Mouse (Mus musculus) liver, embryonic 14.5 days (tissue): ENCODE results near the gene D16Ertd472e. TPM values are rescaled to one million over a fixed set of nuclear protein-coding genes. Genes with fewer than 3 reads are reported as not detected.

Source experiments
- ATAC-seq: fragments of 200-750 bp; cut with Nextera tagmentation; 2 replicates; pipeline ENCODE4 v1.8.0; 2017; ENCODE audit warnings: moderate number of reproducible peaks, mild to moderate bottlenecking, moderate library complexity; ENCODE audit not compliant: insufficient read depth
- DNase-seq, 3 experiments: peaks; one replicate each; pipeline ENCODE4 v3.0.0-alpha.2; 2012 to 2013; ENCODE audit warnings: low read depth in 3 of 3, low spot score in 3 of 3
- H3K27ac ChIP-seq: fragments of 300-500 bp; sonication (generic); 2 replicates; pipeline ENCODE4 v1.5.1; 2014; ENCODE audit warnings: moderate library complexity, mild to moderate bottlenecking, control low read depth, inconsistent platforms
- H3K27me3 ChIP-seq: fragments of 300-500 bp; sonication (generic); 2 replicates; pipeline ENCODE4 v1.6.1; 2014; ENCODE audit warnings: mild to moderate bottlenecking, low read length, moderate library complexity; ENCODE audit not compliant: control insufficient read depth, insufficient read depth
- H3K36me3 ChIP-seq: fragments of 300-500 bp; sonication (generic); replicated peaks from 2 replicates; pipeline ENCODE4 v1.6.1; 2014; ENCODE audit warnings: low read depth; ENCODE audit not compliant: control insufficient read depth, insufficient read depth
- H3K4me1 ChIP-seq, 2 experiments: fragments of 200-500 bp in 1 of 2; fragments of 300-500 bp in 1 of 2; sonication (generic) in 1 of 2; replicated peaks; 2 replicates each; pipeline ENCODE4 v1.6.1; 2012 to 2014; ENCODE audit warnings: antibody characterized with exemption in 1 of 2, inconsistent platforms in 1 of 2, low read length in 1 of 2; ENCODE audit not compliant: control insufficient read depth in 2 of 2, insufficient read depth in 2 of 2
- H3K4me2 ChIP-seq: fragments of 300-500 bp; sonication (generic); 2 replicates; pipeline ENCODE4 v1.6.1; 2014; ENCODE audit warnings: low read depth, mild to moderate bottlenecking, control low read depth, moderate library complexity
- H3K4me3 ChIP-seq, 2 experiments: fragments of 200-500 bp in 1 of 2; fragments of 300-500 bp in 1 of 2; sonication (generic) in 1 of 2; 2 replicates each; pipeline ENCODE4 v1.5.1; 2012 to 2014; ENCODE audit warnings: low read depth in 2 of 2, low read length in 2 of 2, mild to moderate bottlenecking in 2 of 2, control low read depth in 1 of 2, inconsistent platforms in 1 of 2, moderate library complexity in 1 of 2; ENCODE audit not compliant: insufficient read depth in 1 of 2
- H3K9ac ChIP-seq: fragments of 300-500 bp; sonication (generic); replicated peaks from 2 replicates; pipeline ENCODE4 v1.6.1; 2014; ENCODE audit warnings: mild to moderate bottlenecking, control low read depth, moderate library complexity
- H3K9me3 ChIP-seq: fragments of 300-500 bp; sonication (generic); 2 replicates; pipeline ENCODE4 v1.6.1; 2016; ENCODE audit warnings: low read length, mixed read lengths; ENCODE audit not compliant: control insufficient read depth
- CTCF ChIP-seq: IDR thresholded peaks from 2 replicates; pipeline ENCODE4 v1.5.1; 2016; ENCODE audit warnings: antibody characterized with exemption, low read depth, control low read depth
- EP300 ChIP-seq: IDR thresholded peaks from 2 replicates; pipeline ENCODE4 v1.6.1; 2016; ENCODE audit warnings: antibody characterized with exemption, low read depth
- WGBS: fragments of 180-500 bp; shearing (Covaris S2); extraction: QIAGEN DNeasy Blood & Tissue Kit; methylation state at CpG from one replicate; pipeline ENCODE4 v1.1.7; 2014; ENCODE audit not compliant: insufficient replicate concordance; 5-methylcytosine and 5-hydroxymethylcytosine counted together
- polyA plus RNA-seq, 2 experiments: library from polyadenylated mRNA; depleted of rRNA in 1 of 2; stranded (reverse) in 1 of 2; unstranded in 1 of 2; fragments of >200 nt; fragmentation: Nextera tagmentation in 1 of 2; extraction: Ambion mirVana in 1 of 2; gene quantifications; 2 replicates each; pipeline versions ENCODE4 v1.2.1 to v1.2.3; 2012 to 2014

Gene D16Ertd472e
- polyA plus RNA-seq, 2 experiments = 1.9 to 4.2 TPM

- no peaks in the 10 kb centered on the region for H3K27me3 ChIP-seq
- TF ChIP-seq CTCF (no peak), EP300 (no peak)
- H3K4me1 ChIP-seq = peaks cover 0 to 9% of the 10 kb centered on the region in 2 experiments
- no peak overlapping the region for H3K9ac ChIP-seq
- no peak overlapping the region for H3K4me3 ChIP-seq
- H3K4me2 ChIP-seq = no peak overlapping the region
- ATAC-seq = no peak
- no peaks in the 10 kb centered on the region for H3K9me3 ChIP-seq
- H3K27ac ChIP-seq = no peak overlapping the region
- no peak for DNase-seq
- WGBS = 58% methylated on average over 4 of the region's 4 CpGs
- no peaks in the 10 kb centered on the region for H3K36me3 ChIP-seq
Measured at GRCm38 (mm10) chr16:78573016-78573415, 3.5 kb downstream of the D16Ertd472e start.

GRCm38 (mm10) chr16:78564110-78564821 lies 12.2 kb downstream of the D16Ertd472e start:
- TF ChIP-seq EP300 (no peak), CTCF (no peak)
- H3K27me3 ChIP-seq = no peaks in the 10 kb centered on the region
- no peaks in the 10 kb centered on the region for H3K9me3 ChIP-seq
- no peak overlapping the region for H3K4me3 ChIP-seq
- no peaks in the 10 kb centered on the region for H3K36me3 ChIP-seq
- H3K9ac ChIP-seq = no peak overlapping the region
- ATAC-seq (no peak), DNase-seq (no peak)
- H3K4me1 ChIP-seq = peaks cover 5 to 17% of the 10 kb centered on the region in 2 experiments; a peak in 3 of 4 replicates
- H3K4me2 ChIP-seq = peak overlapping the region; percentile 28; the same call in 1 of the 2 replicates
- WGBS = 53% methylated on average over 13 of the region's 13 CpGs
- no peak overlapping the region for H3K27ac ChIP-seq

- peaks cover 5 to 25% of the 10 kb centered on the region in 2 experiments; a peak in 3 of 4 replicates for H3K4me1 ChIP-seq
- peak; percentile 52; the same call in 1 of the 2 replicates for ATAC-seq
Measured at GRCm38 (mm10) chr16:78563093-78563971, 13.2 kb downstream of the D16Ertd472e start.

GRCm38 (mm10) chr16:78560627-78561026 lies 15.9 kb downstream of the D16Ertd472e start:
- Histone ChIP-seq H3K4me3 (no peak overlapping the region), H3K9me3 (no peaks in the 10 kb centered on the region), H3K9ac (no peak overlapping the region), H3K36me3 (no peaks in the 10 kb centered on the region), H3K27ac (no peak overlapping the region), H3K4me2 (no peak overlapping the region), H3K27me3 (no peaks in the 10 kb centered on the region), H3K4me1 (peaks cover 5 to 29% of the 10 kb centered on the region in 2 experiments; a peak in 3 of 4 replicates)
- DNase-seq = no peak
- no peak for ATAC-seq
- TF ChIP-seq CTCF = no peak
- no peak for TF ChIP-seq EP300
- WGBS = 72% methylated on average over 5 of the region's 5 CpGs

More at GRCm38 (mm10) chr16:78563093-78563971, 13.2 kb downstream of the D16Ertd472e start:
- H3K27ac ChIP-seq = no peak overlapping the region
- TF ChIP-seq CTCF (no peak), EP300 (no peak)
- H3K4me2 ChIP-seq = peak overlapping the region; percentile 28
- H3K4me3 ChIP-seq = no peak overlapping the region
- no peaks in the 10 kb centered on the region for H3K9me3 ChIP-seq
- H3K27me3 ChIP-seq = no peaks in the 10 kb centered on the region
- 24% methylated on average over 15 of the region's 15 CpGs for WGBS
- peak in 1 of 3 experiments; percentile 14 for DNase-seq
- no peak overlapping the region for H3K9ac ChIP-seq
- H3K36me3 ChIP-seq = no peaks in the 10 kb centered on the region

GRCm38 (mm10) chr16:78560063-78560462 lies 16.4 kb downstream of the D16Ertd472e start:
- Histone ChIP-seq H3K36me3 (no peaks in the 10 kb centered on the region), H3K4me3 (no peak overlapping the region), H3K9me3 (no peaks in the 10 kb centered on the region), H3K4me2 (no peak overlapping the region), H3K9ac (no peak overlapping the region), H3K4me1 (peaks cover 5 to 29% of the 10 kb centered on the region in 2 experiments; a peak in 3 of 4 replicates), H3K27me3 (no peaks in the 10 kb centered on the region), H3K27ac (no peak overlapping the region)
- ATAC-seq (no peak), DNase-seq (no peak)
- no peak for TF ChIP-seq EP300
- TF ChIP-seq CTCF = no peak
- WGBS = 69% methylated on average over 15 of the region's 15 CpGs
